Mouse (Mus musculus): ENCODE measurements around the gene Dctn1. TPM values are rescaled to one million over a fixed set of nuclear protein-coding genes. Genes with fewer than 3 reads are reported as not detected.

The Dctn1 gene
- 113 and 905 TPM in 2 replicates for polyA plus RNA-seq (2012; ENCODE audit: insufficient read depth, low replicate concordance)

DNA sequence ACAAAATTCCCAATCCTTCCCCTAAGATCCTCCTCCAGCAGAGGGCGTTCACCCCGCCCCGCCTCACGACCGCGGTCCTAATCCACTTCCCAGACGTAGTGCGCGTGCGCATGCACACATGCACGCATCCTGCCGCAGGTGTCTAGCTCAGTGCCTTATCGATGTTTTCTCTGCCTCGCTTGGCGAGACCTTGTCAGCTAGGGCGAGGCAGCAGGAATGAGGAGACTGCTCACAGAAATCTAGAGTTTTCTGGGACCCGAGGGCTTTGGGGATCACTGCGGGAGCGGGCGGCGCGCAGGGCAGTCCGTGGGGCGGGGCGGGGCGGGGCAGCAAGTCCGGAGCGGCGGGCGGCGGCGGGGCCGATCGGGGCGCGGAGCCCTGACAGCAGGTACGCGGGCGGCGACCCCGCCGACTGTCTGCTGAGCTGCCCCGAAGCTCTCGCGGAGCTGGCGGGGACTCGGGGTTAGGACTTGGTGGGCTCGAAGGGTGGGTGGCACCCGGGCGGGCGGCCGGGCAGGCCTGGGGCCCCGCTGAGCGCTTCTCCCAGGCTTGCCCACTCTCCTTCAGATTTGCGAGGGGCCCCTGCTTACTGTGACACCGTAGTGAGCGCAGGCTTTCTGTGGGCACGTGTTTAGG is at the start of gene Dctn1:
Gene Dctn1, plus strand, starts transcription at position 314 of the 636 bp plus-strand sequence.
- H3K4me3 ChIP-seq (replicated peaks): peak within 1 kb of the TSS; percentile 96
- H3K36me3 ChIP-seq (replicated peaks; ENCODE audit: low read length): peaks cover 6% of the 10 kb centered on the region
- TF ChIP-seq FLI1 (IDR thresholded peaks at IDR 0.05; ENCODE audit: low read length) (no peak), GATA1 (IDR thresholded peaks at IDR 0.05; ENCODE audit: borderline replicate concordance, low read length) (no peak)
- H3K4me1 ChIP-seq: peaks cover 76% of the 10 kb centered on the region
- no peaks in the 10 kb centered on the region for H3K9me3 ChIP-seq
- H3K27me3 ChIP-seq (replicated peaks): peaks cover 20% of the 10 kb centered on the region

DNA sequence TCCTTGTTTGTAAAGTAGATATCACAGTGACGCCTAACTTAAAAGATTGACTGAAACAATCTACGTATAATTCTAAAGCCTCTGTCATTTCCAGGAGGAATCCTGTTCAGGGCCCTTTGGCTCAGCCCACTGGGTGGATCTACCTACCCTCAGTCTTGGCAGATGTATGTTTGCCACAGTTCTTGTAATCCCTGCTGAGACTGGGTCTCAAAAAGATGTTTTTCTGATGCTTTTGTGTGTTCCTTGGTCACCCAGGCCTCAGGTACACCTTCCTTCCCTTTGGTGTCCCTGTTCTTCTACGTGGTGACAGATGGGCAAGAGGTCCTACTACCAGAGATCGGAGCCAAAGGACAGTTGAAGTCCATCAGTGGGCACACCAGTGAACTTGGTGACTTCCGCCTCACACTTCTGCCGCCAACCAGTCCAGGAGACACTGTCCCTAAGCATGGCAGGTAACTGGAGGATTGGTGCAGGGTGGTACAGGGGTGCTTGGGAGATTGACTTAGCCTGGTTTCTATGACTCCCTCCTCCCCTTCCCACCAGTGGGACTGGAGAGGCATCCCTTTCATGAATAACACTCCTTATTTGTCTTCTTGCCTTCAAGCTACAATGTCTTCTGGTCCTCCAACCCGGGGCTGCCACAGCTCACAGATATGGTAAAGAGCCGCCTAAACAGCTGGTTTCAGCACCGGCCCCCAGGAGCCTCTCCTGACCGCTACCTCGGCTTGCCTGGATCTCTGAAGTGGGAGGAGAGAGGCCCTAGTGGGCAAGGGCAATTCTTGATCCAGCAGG is 49.2 kb upstream of the Dctn1 start:
- Histone ChIP-seq H3K27me3 (replicated peaks) (no peaks in the 10 kb centered on the region), H3K36me3 (replicated peaks; ENCODE audit: low read length) (peaks cover 45% of the 10 kb centered on the region), H3K4me1 (peaks cover 83% of the 10 kb centered on the region), H3K9me3 (no peaks in the 10 kb centered on the region), H3K4me3 (replicated peaks) (peak overlapping the region; percentile 97)
- TF ChIP-seq FLI1 (IDR thresholded peaks at IDR 0.05; ENCODE audit: low read length): no peak
- TF ChIP-seq GATA1 (IDR thresholded peaks at IDR 0.05; ENCODE audit: borderline replicate concordance, low read length): no peak

DNA sequence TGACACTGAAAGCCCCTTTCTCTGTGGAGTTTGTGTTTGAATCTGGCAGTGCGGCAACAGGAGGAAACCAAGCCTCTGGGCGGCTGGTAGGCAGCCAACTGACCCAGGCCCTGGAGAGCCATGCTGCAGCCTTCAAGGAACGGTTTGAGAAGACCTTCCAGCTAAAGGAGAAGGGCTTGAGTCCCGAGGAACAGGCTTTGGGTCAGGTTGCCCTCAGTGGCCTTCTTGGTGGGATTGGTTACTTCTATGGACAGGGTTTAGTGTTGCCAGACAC is 48.6 kb upstream of the Dctn1 start:
- peaks cover 40% of the 10 kb centered on the region for H3K36me3 ChIP-seq (replicated peaks; ENCODE audit: low read length)
- no peaks in the 10 kb centered on the region for H3K9me3 ChIP-seq
- TF ChIP-seq GATA1 (IDR thresholded peaks at IDR 0.05; ENCODE audit: borderline replicate concordance, low read length) (no peak), FLI1 (IDR thresholded peaks at IDR 0.05; ENCODE audit: low read length) (no peak)
- H3K27me3 ChIP-seq (replicated peaks): no peaks in the 10 kb centered on the region
- peaks cover 82% of the 10 kb centered on the region for H3K4me1 ChIP-seq
- no peak overlapping the region for H3K4me3 ChIP-seq (replicated peaks)

- Histone ChIP-seq H3K27me3 (replicated peaks) (no peaks in the 10 kb centered on the region), H3K4me3 (replicated peaks) (peak overlapping the region; percentile 38), H3K36me3 (replicated peaks; ENCODE audit: low read length) (peaks cover 38% of the 10 kb centered on the region), H3K4me1 (peaks cover 84% of the 10 kb centered on the region), H3K9me3 (no peaks in the 10 kb centered on the region)
- TF ChIP-seq GATA1 (IDR thresholded peaks at IDR 0.05; ENCODE audit: borderline replicate concordance, low read length) (no peak), FLI1 (IDR thresholded peaks at IDR 0.05; ENCODE audit: low read length) (no peak)
Measured at GRCm38 (mm10) chr6:83117616-83118015, 48.1 kb upstream of the Dctn1 start.

DNA sequence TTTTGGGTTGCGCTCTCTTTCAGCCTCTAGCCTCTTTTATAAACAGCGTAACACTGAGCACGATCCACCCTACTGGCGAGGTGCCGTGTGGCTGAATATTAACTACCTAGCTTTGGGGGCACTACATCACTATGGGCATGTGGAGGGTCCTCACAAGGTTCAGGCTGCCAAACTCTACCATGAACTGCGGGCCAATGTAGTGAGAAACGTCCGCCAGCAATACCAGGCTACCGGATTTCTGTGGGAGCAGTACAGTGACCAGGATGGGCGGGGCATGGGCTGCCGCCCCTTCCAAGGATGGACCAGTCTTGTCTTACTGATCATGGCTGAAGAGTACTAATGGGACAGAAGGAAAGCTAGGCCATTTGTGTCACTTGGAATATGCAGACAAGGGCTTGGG is 47.4 kb upstream of the Dctn1 start:
- no peaks in the 10 kb centered on the region for H3K9me3 ChIP-seq
- H3K4me1 ChIP-seq: peaks cover 91% of the 10 kb centered on the region
- TF ChIP-seq FLI1 (IDR thresholded peaks at IDR 0.05; ENCODE audit: low read length): no peak
- TF ChIP-seq GATA1 (IDR thresholded peaks at IDR 0.05; ENCODE audit: borderline replicate concordance, low read length): no peak

GRCm38 (mm10) chr6:83118825-83119733 is 46.6 kb upstream of the Dctn1 start:
- H3K27me3 ChIP-seq (replicated peaks): no peaks in the 10 kb centered on the region
- peaks cover 47% of the 10 kb centered on the region for H3K36me3 ChIP-seq (replicated peaks; ENCODE audit: low read length)
- H3K9me3 ChIP-seq: no peaks in the 10 kb centered on the region
- no peak for TF ChIP-seq GATA1 (IDR thresholded peaks at IDR 0.05; ENCODE audit: borderline replicate concordance, low read length)
- TF ChIP-seq FLI1 (IDR thresholded peaks at IDR 0.05; ENCODE audit: low read length): no peak
- peaks cover 91% of the 10 kb centered on the region for H3K4me1 ChIP-seq
- H3K4me3 ChIP-seq (replicated peaks): peak overlapping the region; percentile 79

More for the DNA sequence above, 47.4 kb upstream of the Dctn1 start:
- H3K36me3 ChIP-seq (replicated peaks; ENCODE audit: low read length): peaks cover 43% of the 10 kb centered on the region
- no peak overlapping the region for H3K4me3 ChIP-seq (replicated peaks)
- H3K27me3 ChIP-seq (replicated peaks): no peaks in the 10 kb centered on the region

- H3K27me3 ChIP-seq (replicated peaks): no peaks in the 10 kb centered on the region
- peaks cover 91% of the 10 kb centered on the region for H3K4me1 ChIP-seq
- H3K9me3 ChIP-seq: no peaks in the 10 kb centered on the region
- H3K36me3 ChIP-seq (replicated peaks; ENCODE audit: low read length): peaks cover 47% of the 10 kb centered on the region
- TF ChIP-seq GATA1 (IDR thresholded peaks at IDR 0.05; ENCODE audit: borderline replicate concordance, low read length) (no peak), FLI1 (IDR thresholded peaks at IDR 0.05; ENCODE audit: low read length) (no peak)
- H3K4me3 ChIP-seq (replicated peaks): peak overlapping the region; percentile 79
Measured at GRCm38 (mm10) chr6:83119734-83120051, 46.0 kb upstream of the Dctn1 start.

DNA sequence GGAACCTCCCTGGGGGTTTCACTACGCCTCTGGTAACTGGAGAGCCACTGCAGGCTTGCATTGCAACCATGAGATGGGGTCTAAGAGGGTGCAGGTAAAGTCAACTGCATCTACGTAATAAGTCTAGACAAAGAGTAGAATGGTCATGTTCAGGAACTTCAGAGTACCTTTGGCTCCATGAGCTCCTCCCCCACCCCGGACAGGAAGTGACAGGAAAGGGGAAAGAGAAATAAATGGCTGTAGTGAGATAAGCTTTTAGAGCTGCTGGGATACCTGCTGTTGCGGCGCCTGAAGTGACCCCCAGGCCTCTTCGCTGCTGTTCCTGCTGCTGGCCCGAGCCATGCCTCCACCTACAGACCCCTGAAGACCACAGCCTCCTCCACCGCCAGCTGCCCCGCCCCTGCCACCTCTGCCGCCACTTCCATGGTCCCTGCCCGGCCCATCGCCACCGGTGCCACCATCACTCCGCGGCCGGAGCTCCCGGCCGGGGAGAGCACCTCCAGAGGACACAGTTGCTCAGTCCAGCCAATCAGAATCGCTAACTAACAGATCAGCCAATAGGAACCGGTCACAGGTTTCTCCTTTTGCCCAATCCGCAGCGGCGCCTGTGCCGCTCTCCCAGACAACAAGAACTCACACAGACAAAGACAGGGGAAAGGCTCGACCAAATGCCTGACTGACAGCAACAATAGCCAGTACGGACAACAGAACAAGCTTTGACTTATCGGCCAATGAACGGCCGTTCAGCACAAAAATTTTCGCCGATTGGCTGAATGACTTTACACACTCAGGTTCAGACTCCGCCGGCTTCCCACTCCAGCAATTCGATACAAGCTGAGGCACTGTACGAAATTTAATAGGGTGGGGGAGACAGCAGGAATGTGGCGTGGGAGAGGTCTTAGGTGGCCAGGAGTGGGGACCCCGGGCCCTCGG is 44.5 kb upstream of the Dctn1 start, which contains the start of gene Wbp1:
Gene Wbp1, minus strand, starts transcription at position 630 of the 933 bp plus-strand sequence.
- TF ChIP-seq FLI1 (IDR thresholded peaks at IDR 0.05; ENCODE audit: low read length): no peak
- TF ChIP-seq GATA1 (IDR thresholded peaks at IDR 0.05; ENCODE audit: borderline replicate concordance, low read length): no peak
- Histone ChIP-seq H3K27me3 (replicated peaks) (no peaks in the 10 kb centered on the region), H3K4me3 (replicated peaks) (peak within 1 kb of the TSS; percentile 98), H3K9me3 (no peaks in the 10 kb centered on the region), H3K4me1 (peaks cover 89% of the 10 kb centered on the region), H3K36me3 (replicated peaks; ENCODE audit: low read length) (peaks cover 47% of the 10 kb centered on the region)
